Mouse (Mus musculus) heart, adult 10 weeks (tissue): Measurements from ENCODE around the gene Gfral. TPM values are rescaled to one million over a fixed set of nuclear protein-coding genes. Genes with fewer than 3 reads are reported as not detected.

Source experiments
- polyA plus RNA-seq: library from polyadenylated mRNA; stranded (reverse); fragments of 350-450 nt; fragmentation: Illumina TruSeq; extraction: RNeasy Lipid Tissue Mini Kit (QIAGEN cat#74804); gene quantifications from one replicate; pipeline ENCODE4 v1.2.3, GENCODE M21; 2014; ENCODE audit warnings: low read depth, low replicate concordance

Gfral gene
- not detected for polyA plus RNA-seq

DNA sequence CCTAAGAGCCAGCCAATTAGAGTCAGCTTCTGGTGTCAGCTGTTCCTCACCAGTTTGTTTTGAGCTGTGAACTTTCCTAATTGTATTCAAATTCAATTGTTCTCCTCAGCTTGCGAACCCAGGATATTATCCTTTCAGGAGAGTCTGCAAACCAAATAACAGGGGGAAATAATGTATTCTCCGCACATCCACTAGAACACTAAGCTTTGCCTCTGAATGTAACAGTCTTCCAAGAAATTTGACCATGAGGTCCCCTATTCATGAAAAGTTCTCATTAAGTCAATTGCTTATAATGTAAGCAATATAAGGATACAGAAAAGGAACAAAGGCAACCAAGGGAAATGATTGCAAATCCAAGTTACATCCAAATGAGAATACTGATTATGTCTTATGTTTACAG, at the start of gene Gfral:
Gene Gfral (minus strand): TSS at position 101 of the 400 bp plus-strand sequence.

Other genes with a start within 250 kb of the Gfral start
- gene Hmgcll1, start 198.8 kb downstream of the Gfral start, polyA plus RNA-seq = 0.26 TPM
- gene Hcrtr2, start 110.2 kb upstream of the Gfral start, polyA plus RNA-seq = not detected